Mouse (Mus musculus): ENCODE results near the gene Tmem253. TPM values are rescaled to one million over a fixed set of nuclear protein-coding genes. Genes with fewer than 3 reads are reported as not detected.
A peak's percentile ranks its signal among the peaks of the same experiment; 100 is the strongest.

Gene Tmem253
- total RNA-seq (2015; ENCODE audit: low replicate concordance) (not detected in 2 replicates), total RNA-seq (2017; ENCODE audit: low replicate concordance) (not detected in 2 replicates)

DNA sequence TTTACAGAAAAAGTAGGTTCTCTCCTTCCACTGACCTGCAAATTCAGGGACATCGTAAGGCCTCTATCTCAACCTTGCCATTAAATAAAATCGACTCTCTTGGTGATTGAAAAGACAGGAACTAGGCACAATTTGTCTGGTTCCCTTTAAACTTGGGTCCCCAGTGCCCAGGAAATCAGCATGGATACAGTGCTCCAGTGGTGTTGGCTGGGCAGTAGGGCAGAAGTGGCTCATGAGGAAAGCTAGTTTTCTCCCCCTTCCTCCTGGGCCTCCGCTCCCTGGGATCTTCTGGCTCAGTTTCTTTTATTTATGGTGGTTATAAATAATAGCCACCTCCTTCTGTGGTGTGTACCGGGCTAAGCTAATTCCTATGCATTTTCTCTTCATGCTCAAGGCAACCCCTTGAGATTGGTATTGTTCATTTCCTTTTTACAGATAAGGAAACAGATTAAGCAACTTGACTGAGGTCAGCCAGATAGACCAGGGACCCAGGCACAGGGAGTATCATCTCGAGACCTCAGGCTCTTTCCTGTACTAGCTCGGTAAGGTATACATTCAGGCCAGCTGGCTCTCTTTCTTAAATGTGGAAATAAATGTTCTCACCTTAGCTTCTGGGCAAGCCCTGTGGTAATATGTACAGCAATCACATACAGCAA lies at the start of gene Tmem253:
Gene Tmem253 (plus strand): TSS at position 214 of the 656 bp plus-strand sequence.
- no peak for ATAC-seq (replicated peaks; ENCODE audit: low FRiP score, poor library complexity, severe bottlenecking)

DNA sequence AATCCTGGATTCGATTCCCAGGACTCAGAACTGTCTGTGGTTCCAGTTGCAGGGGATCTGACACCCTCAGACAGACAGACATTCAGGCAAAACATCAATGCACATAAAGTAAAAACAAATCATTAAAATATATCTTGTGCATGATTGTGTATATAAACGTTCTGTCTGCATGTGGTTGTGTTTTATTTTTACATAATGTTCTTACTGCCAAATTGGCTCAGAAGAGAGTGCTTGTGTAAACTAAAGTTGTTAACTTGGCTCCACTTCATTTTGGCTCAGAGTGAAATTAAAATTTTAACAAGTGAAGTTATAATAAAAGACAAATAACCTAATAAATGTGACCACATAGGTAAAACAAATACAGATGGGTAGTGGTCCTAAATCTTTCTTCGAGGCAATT lies 48.1 kb upstream of the Tmem253 start:
- no peak for ATAC-seq (replicated peaks; ENCODE audit: low FRiP score, poor library complexity, severe bottlenecking)

DNA sequence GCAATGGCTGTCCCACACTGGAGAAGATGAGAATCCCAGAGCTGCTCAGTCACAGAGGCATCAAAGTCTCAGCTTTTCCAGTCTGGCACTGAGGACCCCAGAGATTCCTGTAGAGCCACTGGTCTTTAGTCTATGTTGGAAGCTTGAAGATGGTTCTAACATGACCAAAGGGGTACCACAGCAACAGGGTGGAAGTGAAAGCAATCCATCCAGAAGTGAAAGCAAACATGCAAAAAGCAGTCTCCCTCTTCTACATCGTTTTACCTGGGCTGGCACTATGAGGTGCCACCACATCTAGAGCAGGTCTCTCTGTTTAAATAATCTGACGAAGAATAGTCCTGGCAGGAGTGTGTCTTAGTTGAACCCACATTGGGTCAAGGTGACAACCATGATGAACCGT lies 36.2 kb upstream of the Tmem253 start:
- ATAC-seq (replicated peaks; ENCODE audit: low FRiP score, poor library complexity, severe bottlenecking) = no peak

DNA sequence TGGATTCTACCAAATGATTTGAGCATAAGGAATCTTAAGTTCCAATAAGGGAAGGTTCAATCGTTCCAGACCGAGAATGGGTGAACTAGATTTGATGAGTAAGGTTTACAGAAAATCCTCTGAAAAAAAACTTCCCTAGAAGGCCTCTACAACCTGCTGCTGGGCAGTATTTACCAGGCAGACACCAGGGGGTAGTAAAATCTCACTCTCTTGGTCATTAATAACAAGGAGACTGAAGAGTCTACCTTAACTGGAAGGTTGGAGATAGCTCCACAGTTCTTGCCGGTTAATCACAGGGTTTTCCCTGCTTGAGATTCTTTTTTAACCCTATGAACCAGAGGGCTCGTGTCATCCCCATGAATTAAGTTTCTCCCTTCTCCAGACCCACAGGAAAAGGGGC lies 32.2 kb upstream of the Tmem253 start:
- no peak for ATAC-seq (replicated peaks; ENCODE audit: low FRiP score, poor library complexity, severe bottlenecking)

DNA sequence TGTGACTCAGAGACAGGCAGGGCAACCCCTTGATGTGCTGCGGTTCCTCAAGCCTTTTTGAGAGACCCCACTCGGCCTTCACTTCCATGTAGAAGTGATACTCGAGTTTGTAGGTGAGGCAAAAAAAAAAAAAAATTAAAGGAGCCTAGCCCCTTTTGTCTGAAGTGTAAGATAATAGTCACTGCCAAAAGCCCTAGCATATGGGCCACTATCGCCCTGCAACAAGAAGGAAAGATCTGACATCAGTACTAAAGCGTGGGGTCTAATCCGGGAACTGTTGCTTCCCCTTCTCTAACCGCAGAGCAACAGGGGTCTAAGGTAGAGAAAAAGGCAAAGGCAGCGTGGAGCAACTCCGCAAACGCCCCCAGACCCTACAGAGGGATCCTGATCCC lies 31.6 kb upstream of the Tmem253 start:
- ATAC-seq (replicated peaks; ENCODE audit: low FRiP score, poor library complexity, severe bottlenecking) = no peak

DNA sequence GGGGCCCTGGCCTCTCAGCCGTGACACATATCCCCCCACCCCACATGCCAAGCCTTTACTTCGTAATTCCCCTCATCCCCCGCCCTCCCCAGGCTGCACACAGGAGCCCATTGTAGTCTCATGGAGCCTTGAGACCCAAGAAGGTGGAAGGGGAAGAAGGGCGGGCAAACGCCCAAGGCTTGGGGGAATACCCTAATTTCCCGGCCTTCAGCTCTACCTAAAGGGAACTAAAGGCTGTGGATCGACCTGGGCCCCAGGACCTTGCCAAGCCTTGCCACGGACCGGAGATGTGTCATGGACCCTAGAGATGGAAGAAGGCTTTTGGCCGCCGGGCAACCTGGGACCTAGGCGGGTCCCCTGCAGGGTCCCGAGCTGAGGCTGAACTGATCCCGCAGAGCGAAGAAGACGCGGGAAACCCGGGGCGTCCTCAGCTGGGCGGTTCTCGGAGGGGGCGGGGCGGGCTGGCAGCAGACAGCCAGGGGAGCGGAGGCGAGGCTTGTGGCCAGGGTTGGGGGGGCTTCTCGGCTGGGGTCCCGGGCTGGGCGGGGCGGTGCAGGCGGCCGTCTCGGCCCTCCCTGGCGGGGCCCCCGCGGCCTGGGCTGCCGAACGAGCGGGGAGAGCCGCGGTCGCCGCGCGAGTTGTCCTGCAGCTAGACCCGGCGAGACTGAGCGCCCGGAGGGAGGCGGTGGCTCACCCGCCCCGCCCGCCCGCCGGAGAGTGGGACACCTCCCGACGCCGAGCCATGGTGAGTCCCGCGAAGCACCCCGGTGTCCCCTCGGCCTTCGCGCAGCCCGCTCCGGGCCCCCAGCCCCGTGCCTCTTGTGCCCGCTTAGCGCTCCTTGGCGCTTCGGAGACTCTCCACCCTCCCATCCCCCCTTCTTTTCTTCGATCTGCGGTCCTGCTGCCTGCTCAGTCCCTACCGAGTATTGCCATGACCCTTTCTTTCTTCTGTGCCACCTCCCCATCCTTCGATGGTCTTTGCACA lies 30.9 kb upstream of the Tmem253 start, which contains the start of gene Arhgef40:
Gene Arhgef40 (plus strand): TSS at position 473 of the 985 bp plus-strand sequence.
- peak; percentile 66 for ATAC-seq (replicated peaks; ENCODE audit: low FRiP score, poor library complexity, severe bottlenecking)

DNA sequence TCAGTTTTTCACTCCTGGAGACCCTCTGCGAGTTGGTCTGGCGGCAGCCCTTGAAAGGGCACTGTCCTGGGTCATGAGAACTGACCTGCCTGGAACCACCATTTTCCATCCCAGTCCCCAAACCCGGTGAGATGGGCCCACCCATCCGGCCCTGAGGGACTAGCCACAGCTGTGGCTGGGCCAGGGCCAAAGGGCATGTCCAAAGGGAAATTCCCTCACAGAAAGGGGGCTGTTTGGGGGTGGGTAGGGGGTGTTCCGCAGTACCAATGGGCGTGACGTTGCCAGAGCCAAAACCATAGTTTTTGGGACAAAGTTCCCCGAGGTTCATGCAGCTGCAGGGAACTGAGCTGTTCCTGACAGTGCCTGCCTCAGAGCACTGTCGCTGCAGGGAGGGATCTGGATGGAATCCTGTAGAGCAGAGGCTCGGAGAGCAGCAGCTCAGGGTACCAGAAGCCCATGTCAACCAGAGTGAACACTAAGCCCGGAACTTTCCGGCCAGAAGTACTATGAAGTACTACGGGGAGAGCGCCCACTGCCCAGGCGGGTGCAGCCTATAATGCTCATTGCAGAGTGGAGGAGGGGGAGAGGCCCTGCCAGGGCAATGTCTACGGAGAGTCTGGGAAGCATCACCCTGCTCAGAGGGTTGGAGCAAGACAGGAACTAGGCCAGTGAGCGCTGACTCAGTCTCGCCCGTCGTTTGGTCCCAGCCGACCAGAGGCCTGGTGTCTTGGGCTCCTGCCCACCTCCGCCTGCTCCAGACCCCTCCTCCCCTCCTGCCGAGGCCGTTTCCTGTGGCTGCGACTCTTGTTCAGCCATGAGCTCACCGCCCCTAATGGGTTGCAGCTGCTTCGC lies 29.9 kb upstream of the Tmem253 start:
- peak; percentile 45 for ATAC-seq (replicated peaks; ENCODE audit: low FRiP score, poor library complexity, severe bottlenecking)

DNA sequence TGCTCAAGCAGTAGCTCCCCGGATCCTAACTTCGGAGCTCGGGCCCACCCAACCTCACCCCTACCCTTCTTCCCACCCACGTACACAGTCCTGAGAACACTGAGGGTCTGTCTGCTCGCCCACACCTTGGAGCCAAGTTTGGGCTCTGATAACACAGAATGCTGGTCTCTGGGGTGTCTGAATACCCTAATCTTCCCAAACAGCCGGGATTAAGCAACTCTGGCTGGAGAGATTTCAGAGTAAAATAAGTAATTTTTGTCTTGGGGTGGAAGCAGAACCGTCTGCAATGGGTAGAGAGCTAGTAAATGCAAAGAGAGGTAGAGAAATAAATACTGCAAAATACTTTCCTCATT lies 29.3 kb upstream of the Tmem253 start:
- no peak for ATAC-seq (replicated peaks; ENCODE audit: low FRiP score, poor library complexity, severe bottlenecking)

DNA sequence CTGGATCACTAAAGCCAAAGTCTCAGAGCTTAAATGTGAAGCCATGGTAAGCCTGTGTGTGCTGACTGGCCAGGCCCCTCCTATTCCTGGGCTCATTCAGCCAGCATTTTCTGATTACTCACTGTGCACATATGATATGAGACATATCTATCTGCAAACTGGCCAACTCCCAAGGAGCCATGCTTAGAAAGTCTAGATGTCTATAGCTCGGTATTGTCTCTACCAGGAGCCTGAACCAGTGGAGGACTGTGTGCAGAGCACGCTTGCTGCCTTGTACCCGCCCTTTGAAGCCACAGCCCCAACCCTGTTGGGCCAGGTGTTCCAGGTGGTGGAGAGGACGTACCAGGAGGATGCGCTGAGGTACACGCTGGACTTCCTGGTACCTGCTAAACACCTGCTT lies 28.3 kb upstream of the Tmem253 start:
- peak; percentile 34 for ATAC-seq (replicated peaks; ENCODE audit: low FRiP score, poor library complexity, severe bottlenecking)

DNA sequence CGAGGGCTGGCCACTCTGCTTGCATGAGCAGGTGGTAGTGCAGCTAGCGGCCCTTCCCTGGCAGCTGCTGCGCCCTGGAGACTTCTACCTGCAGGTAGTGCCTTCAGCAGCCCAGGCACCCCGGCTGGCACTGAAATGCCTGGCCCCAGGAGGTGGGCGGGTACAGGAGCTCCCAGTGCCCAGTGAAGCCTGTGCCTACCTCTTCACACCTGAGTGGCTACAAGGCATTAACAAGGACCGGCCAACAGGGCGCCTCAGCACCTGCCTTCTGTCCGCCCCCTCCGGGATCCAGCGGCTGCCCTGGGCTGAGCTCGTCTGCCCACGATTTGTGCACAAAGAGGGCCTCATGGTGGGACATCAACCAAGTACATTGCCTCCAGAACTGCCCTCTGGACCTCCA lies 26.7 kb upstream of the Tmem253 start:
- ATAC-seq (replicated peaks; ENCODE audit: low FRiP score, poor library complexity, severe bottlenecking) = no peak

DNA sequence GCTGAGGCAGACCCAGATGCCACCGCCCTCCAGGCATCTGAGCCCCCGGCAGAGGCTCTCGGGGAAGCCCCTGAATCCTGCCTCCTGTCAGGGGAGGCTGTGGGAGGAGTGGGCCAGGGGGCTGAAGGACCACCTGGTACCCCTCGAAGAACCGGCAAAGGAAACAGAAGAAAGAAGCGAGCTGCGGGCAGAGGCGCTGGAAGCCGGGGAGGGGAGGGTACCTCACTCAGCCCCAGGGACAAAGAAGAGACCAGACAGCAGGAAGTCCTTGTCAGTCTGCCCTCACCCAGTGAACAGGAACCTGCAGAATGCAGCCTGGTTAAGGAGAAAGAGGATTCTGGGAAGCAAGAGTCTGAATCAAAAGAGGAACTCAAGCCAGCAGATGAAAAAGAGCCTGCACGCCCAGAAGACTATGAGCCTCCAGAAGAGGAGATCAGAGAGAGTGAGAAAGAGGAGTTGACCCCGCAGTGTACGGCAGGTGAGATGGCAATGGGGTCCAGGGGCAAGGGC lies 25.9 kb upstream of the Tmem253 start:
- no peak for ATAC-seq (replicated peaks; ENCODE audit: low FRiP score, poor library complexity, severe bottlenecking)

DNA sequence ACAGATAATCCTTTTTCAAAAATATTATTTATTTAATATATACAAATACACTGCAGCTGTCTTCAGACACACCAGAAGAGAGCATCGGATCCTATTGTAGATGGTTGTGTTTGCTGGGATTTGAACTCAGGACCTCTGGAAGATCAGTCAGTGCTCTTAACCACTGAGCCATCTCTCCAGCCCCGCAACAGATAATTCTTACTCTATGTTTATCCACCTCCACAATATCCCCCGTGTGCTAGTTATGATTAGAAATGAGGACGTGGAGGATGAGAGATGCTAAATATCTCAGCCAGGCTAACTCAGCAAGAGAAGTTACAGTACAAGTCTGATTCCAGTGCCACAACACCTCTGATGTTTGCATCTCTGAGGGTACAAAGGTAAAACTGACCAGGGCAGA lies 21.0 kb upstream of the Tmem253 start:
- no peak for ATAC-seq (replicated peaks; ENCODE audit: low FRiP score, poor library complexity, severe bottlenecking)

DNA sequence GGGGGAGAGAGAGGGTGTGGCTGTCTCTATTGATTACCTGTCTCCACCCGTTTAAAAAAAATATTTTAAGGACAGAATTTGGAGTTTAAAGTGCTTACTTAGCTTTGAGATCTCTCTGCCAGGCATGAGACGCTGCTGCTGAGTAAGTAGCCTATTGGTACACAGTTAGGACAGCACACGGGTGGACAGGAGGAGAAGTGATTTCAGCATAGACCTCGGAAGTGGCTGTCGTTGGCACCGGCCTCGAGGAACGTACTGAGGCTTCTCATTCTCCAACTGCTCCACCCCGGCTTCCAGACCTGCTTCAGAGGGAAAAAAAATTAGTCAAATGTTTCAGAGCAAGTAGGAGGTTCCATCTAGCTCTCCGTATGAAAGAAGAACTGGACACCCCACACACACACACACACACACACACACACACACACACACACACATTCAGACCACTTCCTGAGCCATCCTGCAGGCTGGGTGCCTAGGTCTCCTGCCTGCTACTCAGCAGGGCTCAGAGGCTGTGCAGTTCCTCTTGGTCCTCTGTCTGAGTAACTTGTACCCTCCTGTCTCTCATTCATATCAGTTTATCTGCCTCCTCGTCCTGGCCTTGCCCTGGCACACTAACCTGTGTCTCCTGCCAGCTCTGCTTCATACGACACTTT lies 20.1 kb upstream of the Tmem253 start:
- ATAC-seq (replicated peaks; ENCODE audit: low FRiP score, poor library complexity, severe bottlenecking) = no peak

DNA sequence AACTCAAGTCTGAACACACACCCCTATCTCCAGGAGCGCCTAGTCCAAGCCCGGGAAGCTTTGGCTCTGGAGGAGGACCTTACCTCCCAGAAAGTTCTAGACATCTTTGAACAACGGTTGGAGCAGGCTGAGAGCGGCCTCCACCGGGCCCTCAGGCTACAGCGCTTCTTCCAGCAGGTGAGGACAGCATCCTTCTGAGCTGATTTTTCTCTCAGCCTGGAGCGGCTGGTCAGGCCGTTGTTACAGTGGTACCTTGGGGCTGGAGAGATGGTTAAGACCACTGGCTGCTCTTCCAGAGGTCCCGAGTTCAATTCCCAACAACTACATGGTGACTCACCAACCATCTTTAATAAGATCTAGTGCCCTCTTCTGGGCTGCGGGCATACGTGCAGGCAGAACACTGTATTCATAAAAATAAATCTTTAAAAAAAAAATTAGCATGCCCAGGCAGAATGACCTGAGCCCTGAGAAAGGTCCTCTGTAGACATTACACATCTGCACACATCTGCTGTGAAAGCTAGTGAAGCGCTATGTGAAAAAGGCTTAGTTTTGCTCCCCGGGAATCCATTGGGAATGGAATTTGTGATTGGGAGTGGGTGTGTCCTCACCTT lies 19.1 kb upstream of the Tmem253 start:
- ATAC-seq (replicated peaks; ENCODE audit: low FRiP score, poor library complexity, severe bottlenecking) = no peak

DNA sequence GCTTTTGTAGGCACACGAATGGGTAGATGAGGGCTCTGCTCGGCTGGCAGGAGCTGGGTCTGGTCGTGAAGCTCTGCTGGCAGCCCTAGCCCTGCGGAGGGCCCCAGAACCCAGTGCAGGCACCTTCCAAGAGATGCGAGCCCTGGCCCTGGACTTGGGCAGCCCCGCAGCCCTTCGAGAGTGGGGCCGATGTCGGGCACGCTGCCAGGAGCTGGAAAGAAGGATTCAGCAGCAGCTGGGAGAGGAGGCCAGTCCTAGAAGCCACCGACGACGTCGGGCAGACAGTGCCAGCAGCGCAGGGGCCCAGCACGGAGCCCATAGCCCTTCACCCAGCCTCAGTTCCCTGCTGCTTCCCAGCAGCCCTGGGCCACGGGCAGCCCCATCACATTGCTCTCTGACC lies 18.6 kb upstream of the Tmem253 start:
- ATAC-seq (replicated peaks; ENCODE audit: low FRiP score, poor library complexity, severe bottlenecking) = no peak

DNA sequence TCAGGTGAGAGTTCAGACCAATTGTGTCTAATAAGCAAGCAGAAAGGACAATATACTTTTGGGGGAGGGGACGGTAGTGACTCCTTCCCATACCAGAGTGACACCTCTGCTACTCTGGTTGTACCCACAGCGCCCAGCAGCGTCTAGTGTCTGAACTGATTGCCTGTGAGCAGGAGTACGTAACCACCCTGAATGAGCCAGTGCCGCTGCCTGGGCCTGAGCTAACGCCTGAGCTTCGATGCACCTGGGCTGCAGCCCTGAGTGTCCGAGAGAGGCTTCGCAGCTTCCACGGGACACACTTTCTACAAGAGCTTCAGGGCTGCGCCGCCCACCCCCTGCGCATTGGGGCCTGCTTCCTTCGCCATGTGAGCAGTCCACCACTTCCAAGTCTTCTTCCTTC lies 18.0 kb upstream of the Tmem253 start:
- 0 out of 2 replicates have a peak, but pooled peaks have one; percentile 7 for ATAC-seq (replicated peaks; ENCODE audit: low FRiP score, poor library complexity, severe bottlenecking)

DNA sequence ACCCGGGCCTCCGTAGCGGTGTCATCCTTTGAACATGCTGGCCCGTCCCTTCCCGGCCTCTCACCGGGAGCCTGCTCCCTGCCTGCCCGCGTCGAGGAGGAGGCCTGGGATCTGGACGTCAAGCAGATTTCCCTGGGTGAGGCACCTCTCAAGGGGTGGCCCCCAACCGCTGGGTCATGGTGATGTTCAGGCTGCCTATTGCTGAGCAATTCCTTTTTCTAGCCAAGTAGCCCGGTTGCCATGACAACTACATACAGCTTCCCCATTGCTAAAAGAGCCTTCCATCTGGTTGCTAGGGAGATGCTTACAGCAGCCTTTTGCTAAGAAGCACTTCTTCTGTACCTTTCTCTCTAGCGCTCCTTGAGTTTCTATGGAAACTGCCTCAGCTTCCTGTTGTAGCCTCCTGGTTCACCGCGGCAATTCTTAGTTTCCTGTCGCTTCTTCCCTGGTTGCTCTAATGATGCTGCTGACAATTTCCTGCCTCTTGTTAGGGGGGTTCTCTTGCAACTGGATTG lies 11.4 kb upstream of the Tmem253 start:
- no peak for ATAC-seq (replicated peaks; ENCODE audit: low FRiP score, poor library complexity, severe bottlenecking)

DNA sequence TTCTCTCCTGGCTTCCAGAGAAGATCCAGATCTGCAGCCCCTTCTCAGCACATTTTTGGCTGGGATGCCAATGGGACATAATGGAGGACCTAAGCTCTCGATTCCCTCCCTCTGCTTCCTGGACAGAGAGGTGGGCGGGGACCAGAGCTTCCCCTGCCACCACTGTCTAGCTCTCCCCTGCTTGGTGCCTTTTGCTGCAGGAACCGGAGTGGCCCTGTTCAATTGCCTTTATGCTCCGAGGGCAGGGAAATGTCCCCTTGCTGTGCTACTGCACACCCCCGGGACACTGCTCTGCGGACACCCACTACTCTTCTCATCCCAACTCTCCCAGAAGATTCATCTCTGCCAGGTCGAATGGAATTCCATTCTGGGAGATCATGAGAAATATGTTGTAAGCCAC lies 10.3 kb upstream of the Tmem253 start:
- ATAC-seq (replicated peaks; ENCODE audit: low FRiP score, poor library complexity, severe bottlenecking) = no peak

DNA sequence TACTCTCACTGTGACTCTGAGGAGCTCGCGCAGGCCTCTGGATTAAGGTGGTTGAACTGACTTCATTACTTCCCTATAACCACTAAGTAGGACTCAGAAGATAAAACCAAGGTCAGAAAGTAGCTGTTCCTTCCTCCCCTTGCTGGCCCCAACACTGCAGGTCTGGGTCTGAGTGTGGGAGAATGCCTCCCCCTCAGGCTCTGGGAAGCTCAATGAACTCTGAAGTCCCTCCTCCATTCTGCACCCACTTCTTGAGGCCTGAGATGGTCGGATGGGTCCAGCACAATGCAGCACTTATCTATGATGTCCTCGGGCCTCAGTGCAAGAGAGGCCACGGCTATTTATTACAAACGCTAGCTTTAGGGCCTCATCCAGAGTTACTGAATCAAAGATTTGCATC lies 9.8 kb upstream of the Tmem253 start:
- no peak for ATAC-seq (replicated peaks; ENCODE audit: low FRiP score, poor library complexity, severe bottlenecking)
